Mouse (Mus musculus): Measurements from ENCODE around the gene Epb41. TPM values are rescaled to one million over a fixed set of nuclear protein-coding genes. Genes with fewer than 3 reads are reported as not detected.

Gene Epb41
- polyA plus RNA-seq, 1 experiment from 2014 or later: 232 TPM

DNA sequence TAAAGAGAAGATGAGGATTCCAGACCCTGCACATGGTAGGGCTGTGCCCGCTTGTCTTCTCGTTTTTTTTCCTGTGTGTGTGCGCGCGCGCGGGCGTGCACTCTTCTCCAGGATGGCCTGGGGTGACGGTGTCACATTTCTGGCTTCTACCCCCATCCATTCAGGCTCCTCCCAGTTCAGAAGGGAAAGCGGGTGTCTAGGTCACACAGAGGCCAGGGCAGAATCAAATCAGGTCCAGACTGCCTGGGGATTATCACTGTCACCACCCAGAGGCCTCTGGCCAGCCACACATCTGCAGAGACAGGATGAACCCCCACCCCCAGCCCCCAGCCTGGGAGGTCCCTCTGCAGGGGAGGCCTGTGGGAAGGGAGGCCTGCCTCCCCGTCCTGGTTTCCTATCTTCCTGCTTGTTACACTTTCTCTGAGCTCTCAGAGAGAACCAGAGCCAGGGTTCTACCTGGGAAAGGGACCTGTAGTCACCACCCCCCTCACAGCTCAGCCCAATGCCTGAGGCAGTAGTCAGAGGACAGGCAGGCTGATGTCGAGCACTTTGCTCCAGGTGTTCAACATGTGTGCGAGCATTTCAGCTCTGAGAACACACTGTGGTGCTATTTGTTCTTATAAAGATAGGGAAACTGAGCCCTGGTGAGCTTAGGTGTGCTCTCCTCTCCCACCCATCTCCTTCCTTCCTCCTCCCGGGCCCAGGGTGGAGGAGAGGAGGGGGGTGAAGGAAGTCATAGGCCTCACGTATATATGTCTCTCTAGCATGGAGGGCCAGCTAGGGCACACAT, 156.2 kb downstream of the Epb41 start:
- no peak overlapping the region for H3K9ac ChIP-seq (ENCODE audit: low read depth, low read length)
- peaks cover 30% of the 10 kb centered on the region for H3K4me1 ChIP-seq (ENCODE audit: control insufficient read depth, low read depth, low read length)
- 0 out of 2 replicates have a peak overlapping the region, but pooled peaks have one; percentile 0 for H3K4me2 ChIP-seq (ENCODE audit: low read depth, low read length)
- H3K27ac ChIP-seq (ENCODE audit: low read length): no peak overlapping the region
- 22% methylated on average over 15 of the region's 15 CpGs for WGBS (ENCODE audit: insufficient replicate concordance)
- H3K9me3 ChIP-seq (replicated peaks; ENCODE audit: control insufficient read depth, low read length): no peaks in the 10 kb centered on the region
- peaks cover 13% of the 10 kb centered on the region for H3K36me3 ChIP-seq (ENCODE audit: control insufficient read depth, insufficient read depth)
- peak; percentile 15 for ATAC-seq (ENCODE audit: low read depth)
- peaks cover 100% of the 10 kb centered on the region for H3K27me3 ChIP-seq (ENCODE audit: control insufficient read depth, insufficient read depth, low read depth, low read length)
- H3K4me3 ChIP-seq (ENCODE audit: low read depth, low read length): no peak overlapping the region

DNA sequence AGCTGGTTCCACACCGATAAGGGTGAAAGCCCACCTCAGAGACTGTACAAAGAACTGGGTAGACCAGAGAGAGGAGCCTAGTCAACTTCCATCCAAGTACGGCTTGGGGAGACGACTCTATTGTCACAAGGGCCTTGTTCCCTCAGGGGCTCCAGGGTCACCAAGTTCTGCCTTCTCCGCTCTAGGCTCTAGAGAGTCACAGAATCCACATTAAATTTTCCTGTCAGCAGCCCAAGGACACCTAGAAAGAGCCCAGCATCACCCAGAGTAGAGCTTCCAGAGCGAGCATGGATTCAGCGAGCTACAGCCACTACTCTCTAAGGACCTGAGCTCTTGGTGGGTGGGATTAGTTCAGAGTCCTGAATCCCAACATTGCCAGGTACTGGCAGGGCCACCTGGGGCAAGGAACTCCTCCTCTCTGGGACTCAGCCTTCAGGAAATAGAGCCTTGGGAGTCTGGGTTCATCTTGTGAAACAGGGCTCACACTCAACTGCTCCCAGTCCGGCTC, 157.0 kb downstream of the Epb41 start:
- Histone ChIP-seq H3K27me3 (ENCODE audit: control insufficient read depth, insufficient read depth, low read depth, low read length) (peaks cover 100% of the 10 kb centered on the region), H3K27ac (ENCODE audit: low read length) (no peak overlapping the region), H3K4me3 (ENCODE audit: low read depth, low read length) (no peak overlapping the region), H3K4me1 (ENCODE audit: control insufficient read depth, low read depth, low read length) (peaks cover 30% of the 10 kb centered on the region), H3K36me3 (ENCODE audit: control insufficient read depth, insufficient read depth) (peaks cover 6% of the 10 kb centered on the region), H3K9ac (ENCODE audit: low read depth, low read length) (no peak overlapping the region), H3K9me3 (replicated peaks; ENCODE audit: control insufficient read depth, low read length) (no peaks in the 10 kb centered on the region), H3K4me2 (ENCODE audit: low read depth, low read length) (no peak overlapping the region)
- WGBS (ENCODE audit: insufficient replicate concordance): 69% methylated on average over 7 of the region's 7 CpGs
- ATAC-seq (ENCODE audit: low read depth): no peak

DNA sequence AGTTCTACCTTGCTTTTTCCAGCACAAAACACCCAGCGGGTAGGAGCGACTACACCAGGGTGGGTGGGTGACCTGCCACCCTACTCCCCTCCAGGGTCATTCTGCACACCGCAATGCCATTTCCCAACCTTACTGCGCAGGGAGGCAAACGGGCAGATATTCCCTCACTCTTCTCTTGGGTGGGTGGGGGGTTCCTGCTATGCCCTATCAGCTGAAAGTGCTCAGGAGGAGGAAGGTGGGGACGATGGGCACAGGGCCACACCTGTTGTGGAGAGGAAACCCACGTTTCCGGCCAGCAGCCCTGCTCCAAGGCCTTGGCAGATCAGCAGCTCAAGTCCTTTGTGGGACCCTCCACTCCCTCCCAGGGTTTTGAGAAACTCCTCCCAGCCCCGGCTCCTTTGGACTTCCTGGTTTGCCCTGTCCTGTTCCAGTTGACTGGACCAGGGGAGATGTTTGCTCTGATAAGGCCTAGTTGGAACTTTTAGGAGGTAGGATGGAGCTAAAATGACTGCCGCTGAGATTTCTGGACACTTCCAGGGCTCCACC, 158.0 kb downstream of the Epb41 start:
- H3K27me3 ChIP-seq (ENCODE audit: control insufficient read depth, insufficient read depth, low read depth, low read length): peaks cover 100% of the 10 kb centered on the region
- no peak overlapping the region for H3K4me2 ChIP-seq (ENCODE audit: low read depth, low read length)
- H3K36me3 ChIP-seq (ENCODE audit: control insufficient read depth, insufficient read depth): no peaks in the 10 kb centered on the region
- peaks cover 23% of the 10 kb centered on the region for H3K4me1 ChIP-seq (ENCODE audit: control insufficient read depth, low read depth, low read length)
- no peak overlapping the region for H3K4me3 ChIP-seq (ENCODE audit: low read depth, low read length)
- H3K9me3 ChIP-seq (replicated peaks; ENCODE audit: control insufficient read depth, low read length): no peaks in the 10 kb centered on the region
- no peak overlapping the region for H3K9ac ChIP-seq (ENCODE audit: low read depth, low read length)
- ATAC-seq (ENCODE audit: low read depth): no peak
- H3K27ac ChIP-seq (ENCODE audit: low read length): no peak overlapping the region
- WGBS (ENCODE audit: insufficient replicate concordance): 57% methylated on average over 10 of the region's 10 CpGs

DNA sequence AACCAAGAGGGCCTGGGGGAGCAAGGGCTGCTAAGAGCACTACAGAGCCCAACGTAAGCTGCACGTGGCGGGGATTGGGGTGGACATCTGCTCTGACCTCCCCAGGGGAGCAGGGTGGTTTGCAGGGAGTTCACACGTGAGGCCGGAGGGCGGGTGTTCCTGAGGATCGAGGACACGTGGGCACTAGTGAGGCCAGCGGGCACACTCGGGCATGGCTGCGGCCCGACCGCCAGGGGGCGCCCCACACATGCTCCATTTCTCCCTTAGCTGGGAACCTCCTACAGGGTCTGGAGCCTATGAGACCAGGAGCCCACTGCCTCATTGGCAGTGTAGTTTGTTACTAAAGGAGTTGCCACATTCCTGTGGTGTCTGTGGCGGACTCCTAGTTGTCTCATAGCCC, 158.7 kb downstream of the Epb41 start:
- Histone ChIP-seq H3K4me2 (ENCODE audit: low read depth, low read length) (no peak overlapping the region), H3K27me3 (ENCODE audit: control insufficient read depth, insufficient read depth, low read depth, low read length) (peaks cover 100% of the 10 kb centered on the region), H3K27ac (ENCODE audit: low read length) (no peak overlapping the region), H3K9me3 (replicated peaks; ENCODE audit: control insufficient read depth, low read length) (no peaks in the 10 kb centered on the region), H3K36me3 (ENCODE audit: control insufficient read depth, insufficient read depth) (no peaks in the 10 kb centered on the region), H3K4me3 (ENCODE audit: low read depth, low read length) (no peak overlapping the region), H3K9ac (ENCODE audit: low read depth, low read length) (no peak overlapping the region), H3K4me1 (ENCODE audit: control insufficient read depth, low read depth, low read length) (peaks cover 19% of the 10 kb centered on the region)
- peak; percentile 43 for ATAC-seq (ENCODE audit: low read depth)
- WGBS (ENCODE audit: insufficient replicate concordance): 7% methylated on average over 15 of the region's 15 CpGs

DNA sequence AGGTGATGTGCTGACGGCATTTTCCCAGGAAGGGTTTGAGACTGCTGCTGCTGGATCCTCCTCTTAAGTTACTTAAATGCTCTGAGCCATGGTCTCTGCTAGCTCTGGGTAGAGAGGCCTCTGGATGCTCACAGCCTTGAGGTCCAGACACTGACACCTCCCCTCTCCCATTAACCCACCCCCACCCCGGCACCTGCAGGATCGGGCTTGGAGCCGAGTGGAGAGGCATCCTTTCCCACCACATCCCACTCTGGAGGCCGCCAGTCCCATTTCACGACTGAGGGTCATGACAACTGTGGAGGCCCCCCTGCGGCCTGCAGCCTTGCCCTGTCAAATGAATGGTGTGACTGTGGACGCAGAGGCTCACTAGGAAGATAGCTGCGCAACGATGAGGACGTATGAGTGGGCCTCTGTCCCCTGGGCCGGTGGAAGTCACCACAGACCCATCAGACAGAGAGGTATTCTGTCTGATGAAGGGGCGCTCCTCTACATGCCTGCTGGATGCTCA, 159.2 kb downstream of the Epb41 start:
- Histone ChIP-seq H3K4me3 (ENCODE audit: low read depth, low read length) (no peak overlapping the region), H3K4me1 (ENCODE audit: control insufficient read depth, low read depth, low read length) (peaks cover 16% of the 10 kb centered on the region), H3K27ac (ENCODE audit: low read length) (no peak overlapping the region), H3K36me3 (ENCODE audit: control insufficient read depth, insufficient read depth) (no peaks in the 10 kb centered on the region), H3K9me3 (replicated peaks; ENCODE audit: control insufficient read depth, low read length) (no peaks in the 10 kb centered on the region), H3K4me2 (ENCODE audit: low read depth, low read length) (no peak overlapping the region), H3K9ac (ENCODE audit: low read depth, low read length) (no peak overlapping the region), H3K27me3 (ENCODE audit: control insufficient read depth, insufficient read depth, low read depth, low read length) (peaks cover 100% of the 10 kb centered on the region)
- no peak for ATAC-seq (ENCODE audit: low read depth)
- WGBS (ENCODE audit: insufficient replicate concordance): 29% methylated on average over 13 of the region's 13 CpGs

DNA sequence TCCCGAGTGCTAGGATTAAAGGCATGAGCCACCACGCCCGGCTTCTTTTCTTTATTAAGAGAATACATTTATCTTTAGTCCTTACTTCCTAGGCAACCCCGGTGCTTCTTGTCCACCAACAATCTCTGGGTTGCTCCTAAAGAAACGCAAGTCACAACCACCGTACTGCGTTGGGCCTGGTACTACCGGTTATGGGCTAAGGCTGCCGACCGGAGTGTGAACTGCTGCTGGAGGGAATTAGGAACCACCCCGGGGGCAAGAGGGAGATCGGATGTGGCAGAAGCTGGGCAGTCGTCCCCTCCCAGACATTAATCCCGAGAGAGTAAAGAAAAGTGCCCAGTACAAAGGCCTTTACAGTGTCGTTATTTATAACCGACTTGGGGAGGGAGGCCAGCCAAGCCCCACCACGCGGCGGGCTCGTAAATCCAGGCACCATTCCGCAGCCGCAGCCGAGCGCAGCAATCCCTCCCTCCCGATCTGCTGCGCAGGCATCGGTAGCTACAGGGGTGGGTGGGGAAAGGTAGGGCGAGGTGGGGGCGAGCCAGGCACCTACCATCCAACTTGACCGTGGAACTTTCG, 160.1 kb downstream of the Epb41 start:
- H3K27me3 ChIP-seq (ENCODE audit: control insufficient read depth, insufficient read depth, low read depth, low read length): peaks cover 91% of the 10 kb centered on the region
- no peaks in the 10 kb centered on the region for H3K36me3 ChIP-seq (ENCODE audit: control insufficient read depth, insufficient read depth)
- H3K4me2 ChIP-seq (ENCODE audit: low read depth, low read length): peak overlapping the region; percentile 12
- H3K4me3 ChIP-seq (ENCODE audit: low read depth, low read length): 0 out of 2 replicates have a peak overlapping the region, but pooled peaks have one; percentile 26
- no peak overlapping the region for H3K27ac ChIP-seq (ENCODE audit: low read length)
- ATAC-seq (ENCODE audit: low read depth): no peak
- no peaks in the 10 kb centered on the region for H3K9me3 ChIP-seq (replicated peaks; ENCODE audit: control insufficient read depth, low read length)
- WGBS (ENCODE audit: insufficient replicate concordance): 4% methylated on average over 31 of the region's 31 CpGs
- no peak overlapping the region for H3K9ac ChIP-seq (ENCODE audit: low read depth, low read length)
- peaks cover 16% of the 10 kb centered on the region for H3K4me1 ChIP-seq (ENCODE audit: control insufficient read depth, low read depth, low read length)

DNA sequence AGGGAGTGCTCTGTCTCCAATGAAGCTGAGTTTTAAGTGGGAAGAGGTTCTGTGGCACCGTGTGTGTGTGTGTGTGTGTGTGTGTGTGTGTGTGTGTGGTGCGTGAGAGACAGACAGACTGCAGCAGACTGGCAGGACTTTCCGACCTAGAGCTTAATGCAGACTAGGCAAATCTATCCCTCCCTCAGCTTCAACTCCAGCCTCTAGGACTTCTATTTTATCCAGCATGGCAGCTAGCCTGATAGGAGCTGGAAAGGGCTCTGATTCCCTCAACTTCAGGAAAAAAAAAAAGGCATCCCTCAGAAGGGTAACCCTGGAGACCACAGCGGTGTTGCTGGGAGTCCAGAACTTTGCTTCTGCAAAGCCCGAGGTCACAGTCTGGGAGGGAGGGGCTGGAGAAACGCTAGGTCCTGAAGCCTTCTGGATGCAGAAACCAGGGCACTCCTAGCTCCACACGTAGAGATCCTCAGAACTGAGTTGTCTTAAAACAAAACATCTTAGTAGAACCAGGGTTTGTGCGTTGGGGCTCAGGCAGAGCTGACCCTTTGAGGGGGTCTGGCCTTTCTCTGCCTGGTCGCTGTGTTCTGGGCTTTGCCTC, 161.0 kb downstream of the Epb41 start:
- 15% methylated on average over 9 of the region's 9 CpGs for WGBS (ENCODE audit: insufficient replicate concordance)
- peaks cover 82% of the 10 kb centered on the region for H3K27me3 ChIP-seq (ENCODE audit: control insufficient read depth, insufficient read depth, low read depth, low read length)

DNA sequence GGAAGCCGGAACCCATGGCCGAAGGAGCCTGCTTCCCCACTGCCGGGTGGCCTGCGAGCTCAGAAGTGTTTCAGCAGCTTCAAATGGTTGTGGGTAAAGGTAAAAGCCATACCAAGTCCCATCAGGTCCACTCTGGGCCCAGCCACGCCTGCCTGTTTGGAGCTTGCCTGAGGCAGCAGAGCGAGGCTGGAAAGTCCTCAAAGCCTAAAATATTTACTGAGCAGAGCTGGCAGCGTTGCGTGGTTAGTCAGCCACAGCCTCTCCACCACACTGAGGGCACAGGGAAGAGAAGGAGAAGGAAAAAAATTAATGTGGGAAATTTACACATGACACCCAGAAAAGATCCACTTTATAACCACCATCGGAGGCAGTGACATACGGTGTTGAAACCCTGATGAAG, 161.6 kb downstream of the Epb41 start:
- peaks cover 76% of the 10 kb centered on the region for H3K27me3 ChIP-seq (ENCODE audit: control insufficient read depth, insufficient read depth, low read depth, low read length)
- H3K9me3 ChIP-seq (replicated peaks; ENCODE audit: control insufficient read depth, low read length): no peaks in the 10 kb centered on the region
- no peaks in the 10 kb centered on the region for H3K36me3 ChIP-seq (ENCODE audit: control insufficient read depth, insufficient read depth)
- no peak for ATAC-seq (ENCODE audit: low read depth)
- H3K27ac ChIP-seq (ENCODE audit: low read length): no peak overlapping the region
- H3K4me3 ChIP-seq (ENCODE audit: low read depth, low read length): no peak overlapping the region
- no peak overlapping the region for H3K4me2 ChIP-seq (ENCODE audit: low read depth, low read length)
- WGBS (ENCODE audit: insufficient replicate concordance): 38% methylated on average over 10 of the region's 10 CpGs
- peaks cover 5% of the 10 kb centered on the region for H3K4me1 ChIP-seq (ENCODE audit: control insufficient read depth, low read depth, low read length)
- H3K9ac ChIP-seq (ENCODE audit: low read depth, low read length): no peak overlapping the region

More for the DNA sequence above, 161.0 kb downstream of the Epb41 start:
- no peak overlapping the region for H3K4me3 ChIP-seq (ENCODE audit: low read depth, low read length)
- no peak overlapping the region for H3K4me2 ChIP-seq (ENCODE audit: low read depth, low read length)
- no peak for ATAC-seq (ENCODE audit: low read depth)
- H3K9me3 ChIP-seq (replicated peaks; ENCODE audit: control insufficient read depth, low read length): no peaks in the 10 kb centered on the region
- no peak overlapping the region for H3K27ac ChIP-seq (ENCODE audit: low read length)
- no peaks in the 10 kb centered on the region for H3K36me3 ChIP-seq (ENCODE audit: control insufficient read depth, insufficient read depth)
- H3K4me1 ChIP-seq (ENCODE audit: control insufficient read depth, low read depth, low read length): peaks cover 9% of the 10 kb centered on the region
- no peak overlapping the region for H3K9ac ChIP-seq (ENCODE audit: low read depth, low read length)

Data from liver, embryonic 16.5 days (tissue).